Mouse (Mus musculus) gastrocnemius, postnatal 14 days (tissue): ENCODE measurements at regions not wholly inside any gene's neighbourhood (a gene's known extent, or its start where the extent isn't known, plus 50 kb on each side); places are given as distances from the start of the nearest gene placed in this dataset.
A peak's percentile ranks its signal among the peaks of the same experiment; 100 is the strongest.

Experiments used
- DNase-seq: peaks from one replicate; pipeline ENCODE4 v3.0.0; 2021; ENCODE audit warnings: mixed read lengths
- intact Hi-C: fragments of 180-260 bp; cut with DNase I; formaldehyde crosslinking; loops from one replicate; pipeline ENCODE4 v1.15.1; 2025; ENCODE audit warnings: low total_unique reads

DNA sequence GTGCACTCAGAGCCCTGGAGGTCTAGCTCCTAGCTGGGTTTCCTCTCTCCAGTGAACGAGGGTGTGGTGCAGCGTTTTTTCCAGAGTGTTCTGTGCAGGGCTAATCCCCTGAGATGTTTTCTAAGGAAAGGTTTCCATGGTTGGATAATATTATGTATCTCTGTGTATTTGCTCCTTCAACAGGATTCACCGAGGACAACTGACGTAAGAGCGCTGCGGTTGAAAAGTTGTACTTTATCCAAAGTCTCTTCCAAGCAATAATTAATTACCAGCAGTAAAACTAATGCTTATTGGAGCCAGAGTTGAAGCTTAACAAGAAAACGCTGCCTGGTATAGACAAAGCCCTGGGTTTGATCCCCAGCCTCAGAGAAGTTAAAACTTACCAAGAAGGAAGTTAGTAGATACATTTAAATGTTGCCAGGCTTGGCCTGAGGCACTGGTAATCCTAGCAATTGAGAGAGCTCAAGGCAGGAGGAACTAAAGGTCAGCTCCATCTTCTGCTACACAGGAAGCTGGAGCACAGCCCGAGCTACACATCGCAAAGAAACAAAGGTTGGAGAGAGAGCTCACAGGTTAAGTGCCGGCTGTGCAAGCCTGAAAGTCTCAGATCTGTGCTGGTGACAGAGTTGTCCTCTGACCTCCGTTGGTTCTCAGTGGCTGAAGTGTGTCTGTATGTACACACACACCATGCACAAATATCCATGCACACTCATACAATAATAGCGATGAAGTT lies 51.2 kb upstream of the Rap1b start:
- DNase-seq, result no peak
- intact Hi-C loops, result no loop called here

DNA sequence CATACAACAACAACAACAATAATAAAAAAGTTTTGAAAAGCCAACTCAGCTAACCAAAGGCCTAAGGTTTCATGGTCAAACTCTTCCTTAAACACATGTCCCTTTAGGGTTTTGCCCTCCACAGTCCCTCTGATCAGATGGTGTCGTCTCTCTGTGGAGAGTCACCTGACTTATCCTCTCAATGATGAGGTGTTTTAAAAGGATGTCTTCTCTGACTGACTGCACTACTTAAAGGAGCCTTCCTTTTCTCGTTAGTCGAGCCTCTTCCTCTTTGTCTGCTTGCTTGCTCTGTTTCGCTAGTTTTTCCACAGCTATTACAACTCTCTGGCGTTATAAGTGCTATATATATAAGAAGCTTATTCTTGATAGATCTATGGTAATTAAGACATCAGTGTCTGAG lies 51.9 kb upstream of the Rap1b start:
- intact Hi-C loops, result no loop called here
- no peak for DNase-seq

DNA sequence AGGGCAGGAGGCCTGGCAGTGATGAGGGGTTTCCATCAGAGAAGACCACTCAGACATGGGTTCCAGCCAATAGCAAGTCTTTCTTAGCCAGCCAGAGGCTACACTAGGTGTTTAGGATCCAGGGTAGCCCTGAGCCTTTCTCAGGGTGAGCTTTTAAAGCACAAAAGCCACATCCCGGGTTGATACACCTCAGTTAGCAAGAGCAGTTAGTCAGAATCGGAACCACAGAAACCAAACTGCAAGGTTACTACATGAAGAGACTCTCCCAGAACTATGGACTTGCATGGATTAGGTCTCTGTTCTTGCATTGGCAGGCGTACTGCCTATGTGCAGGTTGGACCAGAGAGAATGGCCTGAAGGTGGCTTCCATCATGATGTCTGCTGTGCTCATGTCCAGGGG lies 52.6 kb upstream of the Rap1b start:
- no peak for DNase-seq
- intact Hi-C loops, result no loop called here

GRCm38 (mm10) chr10:117899410-117899935 lies 53.6 kb upstream of the Rap1b start:
- intact Hi-C loops, result no loop called here
- no peak for DNase-seq

DNA sequence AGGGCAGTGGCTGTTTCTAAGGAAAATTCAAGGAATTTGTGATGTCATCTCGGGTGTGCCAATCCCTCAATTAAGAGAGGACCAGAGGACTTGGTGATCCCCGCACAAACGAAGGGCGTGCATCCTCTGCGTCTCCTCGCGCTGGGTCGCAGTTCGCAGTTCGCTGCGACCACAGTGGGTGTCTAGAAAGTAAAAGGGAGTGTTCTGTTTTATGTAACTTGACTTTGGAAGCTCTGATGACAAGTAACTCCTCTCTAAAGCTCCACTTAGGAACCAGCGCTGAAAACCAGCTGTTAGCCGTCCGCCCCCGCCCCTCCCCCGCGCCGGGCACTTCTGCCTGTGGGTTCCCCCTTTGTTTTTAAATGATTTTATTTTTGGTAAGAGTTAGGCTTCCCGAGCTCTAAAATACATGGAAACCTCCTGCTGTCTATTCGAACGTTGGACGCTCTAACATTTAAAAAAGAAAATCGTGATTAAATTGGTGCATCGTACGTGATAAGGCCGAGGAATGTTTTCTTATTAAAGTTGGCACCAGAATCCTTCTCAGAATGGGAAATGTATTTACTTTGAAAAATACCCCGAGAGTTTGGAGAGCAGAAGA lies 59.9 kb upstream of the Rap1b start:
- peak; percentile 52 for DNase-seq
- intact Hi-C loops, result no loop called here

DNA sequence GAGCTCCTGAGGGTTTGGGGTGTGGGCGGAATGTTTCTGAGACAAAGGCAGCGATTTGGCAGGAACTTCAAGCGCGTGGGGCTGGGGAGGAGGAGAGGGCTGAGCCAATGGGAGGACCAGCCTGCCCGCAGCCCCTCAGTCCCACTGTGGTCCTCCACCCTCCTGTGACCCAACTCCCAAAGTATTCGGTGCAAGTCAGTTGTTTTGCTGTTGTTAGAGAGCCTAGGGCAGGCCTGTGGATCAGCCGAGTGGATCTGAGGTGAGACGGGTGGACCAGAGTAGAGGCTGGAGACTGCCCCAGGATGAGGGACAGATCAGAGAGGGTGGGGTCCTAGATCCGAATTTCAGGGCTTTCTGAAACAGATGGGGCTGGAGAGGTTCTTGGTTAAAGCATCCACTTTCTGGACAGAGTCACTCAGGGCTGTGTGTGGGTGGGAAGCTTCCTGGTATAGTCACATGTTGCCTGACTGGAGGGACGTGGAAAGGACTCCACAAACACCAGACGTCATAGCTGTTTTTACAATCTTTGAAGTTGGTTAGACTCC lies 60.5 kb upstream of the Rap1b start:
- DNase-seq, result peak; percentile 80
- intact Hi-C loops, result no loop called here

DNA sequence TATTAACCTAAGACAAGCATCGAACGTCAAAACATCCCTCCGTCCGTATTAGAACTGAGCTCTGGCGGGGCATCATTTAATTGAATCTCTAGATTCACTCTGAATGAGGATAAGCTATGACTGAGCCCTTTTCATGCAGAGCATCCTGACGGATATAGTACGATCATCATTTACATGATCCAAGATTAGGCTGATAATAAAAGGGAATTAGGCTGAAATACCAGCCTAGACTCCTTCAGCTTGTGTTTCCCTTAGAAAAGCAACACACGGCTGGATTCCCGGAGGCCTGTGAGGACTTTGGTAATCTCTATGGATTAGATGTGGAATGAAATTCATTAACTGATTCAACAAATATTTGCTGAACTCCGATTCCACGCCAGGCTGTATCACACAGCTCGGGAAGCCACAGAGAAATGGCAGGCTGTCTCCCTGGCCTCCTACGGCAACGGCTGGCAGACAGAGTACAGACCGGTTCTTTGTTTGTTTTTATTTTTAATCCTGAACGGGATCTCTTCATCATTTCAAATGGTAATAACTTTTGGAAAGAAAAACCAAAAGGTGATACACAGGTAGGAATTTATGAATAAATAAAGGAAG lies 62.3 kb upstream of the Rap1b start:
- no peak for DNase-seq
- intact Hi-C loops, result no loop called here

DNA sequence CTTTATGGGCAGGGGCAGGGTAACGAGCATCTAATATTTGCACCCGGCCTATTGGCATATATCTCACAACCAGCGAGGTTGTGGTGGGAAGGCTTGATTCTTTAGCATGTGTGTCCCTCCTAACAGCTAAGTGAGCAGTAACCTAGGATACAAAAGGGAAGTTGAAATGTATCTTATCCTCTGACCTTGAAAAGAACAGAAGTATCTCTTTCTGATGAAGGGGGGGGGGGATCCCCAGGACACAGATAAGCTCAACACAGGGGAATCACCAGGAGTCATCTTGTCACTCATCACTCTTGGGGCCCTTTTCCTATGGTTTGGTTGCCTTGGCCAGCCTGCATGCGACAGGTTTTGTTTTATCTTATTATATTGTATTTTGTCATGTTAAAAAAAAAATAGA lies 63.3 kb upstream of the Rap1b start:
- no peak for DNase-seq
- intact Hi-C loops, result no loop called here

GRCm38 (mm10) chr10:117909811-117910239 lies 64.0 kb upstream of the Rap1b start:
- intact Hi-C loops, result no loop called here
- no peak for DNase-seq

DNA sequence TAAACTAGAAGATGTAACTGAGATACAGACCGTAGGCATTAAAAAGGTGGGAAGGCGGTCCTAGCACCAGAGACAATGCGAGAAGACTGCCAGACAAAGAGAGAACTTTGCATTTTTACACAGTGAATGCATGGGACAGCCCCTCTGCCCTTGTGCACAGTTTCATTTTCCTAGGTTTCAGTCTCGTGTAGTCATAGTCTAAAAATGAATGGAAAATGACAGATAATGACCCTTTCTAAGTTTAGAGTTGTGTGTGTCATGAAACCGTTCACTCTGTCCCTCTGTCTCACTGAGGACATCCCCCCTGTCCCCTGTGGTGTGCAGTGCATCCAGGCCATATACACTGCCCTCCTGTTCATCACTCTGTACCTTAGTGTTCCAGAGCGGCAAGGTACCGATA lies 64.6 kb upstream of the Rap1b start:
- intact Hi-C loops, result no loop called here
- DNase-seq, result no peak

- DNase-seq, result no peak
- intact Hi-C loops, result no loop called here
These were observed 69.3 kb upstream of the Rap1b start for GRCm38 (mm10) chr10:117915011-117915735.

DNA sequence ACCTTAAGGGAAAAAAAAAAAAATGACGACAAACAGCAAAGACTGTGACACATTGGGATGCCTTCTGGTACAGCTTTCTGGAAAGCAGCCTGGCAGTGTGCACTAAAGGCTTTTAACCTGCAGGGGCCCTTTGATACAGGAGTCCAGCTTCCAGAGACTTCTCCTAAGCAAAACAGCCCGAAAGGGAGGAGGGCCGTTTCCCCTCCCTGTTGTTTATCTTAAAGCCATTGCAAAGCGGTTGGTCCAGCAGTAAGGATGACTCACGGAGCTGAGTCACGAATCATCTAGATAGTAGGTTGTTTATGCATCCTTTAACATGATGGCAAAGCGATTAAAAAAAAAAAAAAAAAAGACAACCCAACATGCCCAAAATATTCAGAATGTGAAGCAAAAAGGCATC lies 70.4 kb upstream of the Rap1b start:
- DNase-seq, result no peak
- intact Hi-C loops, result no loop called here

- intact Hi-C loops, result no loop called here
These were observed 72.0 kb upstream of the Rap1b start for GRCm38 (mm10) chr10:117917870-117918269.

DNA sequence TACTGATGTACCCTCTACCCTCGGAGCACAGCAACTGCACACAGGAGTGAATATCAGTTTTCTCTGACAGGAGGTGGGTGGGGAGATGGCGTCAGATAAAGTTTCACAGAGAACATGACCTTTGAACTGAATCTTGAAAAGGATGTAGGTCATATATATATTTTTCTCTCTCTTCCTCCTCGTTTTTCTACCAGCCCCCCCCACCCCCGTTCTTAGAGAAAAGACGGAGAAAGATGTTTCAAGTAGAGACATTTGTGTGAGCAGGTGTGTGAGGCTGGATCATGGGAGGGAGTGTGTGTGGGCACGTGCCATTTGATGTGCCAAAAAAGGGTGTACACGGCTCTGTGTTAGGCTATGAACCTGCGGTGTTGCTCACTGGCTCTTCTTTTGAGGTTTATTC lies 72.8 kb upstream of the Rap1b start:
- DNase-seq, result no peak
- intact Hi-C loops, result no loop called here

More at GRCm38 (mm10) chr10:117917870-117918269, 72.0 kb upstream of the Rap1b start:
- DNase-seq, result no peak

DNA sequence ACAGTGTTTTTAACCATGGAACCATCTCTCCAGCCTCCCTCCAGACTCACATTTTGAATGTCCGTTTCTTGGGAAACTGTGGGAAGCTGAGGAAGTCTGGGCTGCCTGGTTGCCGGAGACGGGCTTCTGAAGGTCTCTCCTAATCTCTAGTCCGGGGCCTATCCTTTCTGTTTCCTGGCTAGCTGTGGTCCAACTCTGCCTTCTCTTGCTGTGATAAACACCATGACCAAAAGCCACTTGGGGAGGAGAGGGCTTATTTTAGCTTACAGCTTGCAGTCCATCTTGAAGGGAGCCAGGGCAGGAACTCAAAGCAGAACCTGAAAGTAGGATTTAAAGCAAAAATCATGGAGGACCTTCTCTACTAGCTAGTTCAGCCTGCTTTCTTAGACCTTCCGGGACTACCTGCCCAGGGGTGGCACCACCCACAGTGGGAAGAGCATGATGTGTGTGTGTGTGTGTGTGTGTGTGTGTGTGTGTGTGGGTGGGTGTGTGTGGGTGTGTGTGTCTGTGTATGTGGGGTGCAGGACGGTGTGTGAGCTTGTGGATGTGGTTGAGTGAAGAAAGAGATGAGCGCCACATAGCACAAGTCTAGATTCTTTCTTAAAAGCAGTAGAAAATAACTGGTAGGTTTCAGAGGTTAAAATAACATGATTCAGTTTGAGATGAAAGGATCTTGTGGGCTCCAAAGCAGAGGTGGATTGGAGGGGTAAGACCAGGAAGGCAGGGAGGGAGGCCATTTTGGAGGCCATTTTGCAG lies 73.5 kb upstream of the Rap1b start:
- intact Hi-C loops, result no loop called here
- no peak for DNase-seq

- no peak for DNase-seq
- intact Hi-C loops, result no loop called here
These were observed 79.4 kb upstream of the Rap1b start for GRCm38 (mm10) chr10:117925186-117925585.

DNA sequence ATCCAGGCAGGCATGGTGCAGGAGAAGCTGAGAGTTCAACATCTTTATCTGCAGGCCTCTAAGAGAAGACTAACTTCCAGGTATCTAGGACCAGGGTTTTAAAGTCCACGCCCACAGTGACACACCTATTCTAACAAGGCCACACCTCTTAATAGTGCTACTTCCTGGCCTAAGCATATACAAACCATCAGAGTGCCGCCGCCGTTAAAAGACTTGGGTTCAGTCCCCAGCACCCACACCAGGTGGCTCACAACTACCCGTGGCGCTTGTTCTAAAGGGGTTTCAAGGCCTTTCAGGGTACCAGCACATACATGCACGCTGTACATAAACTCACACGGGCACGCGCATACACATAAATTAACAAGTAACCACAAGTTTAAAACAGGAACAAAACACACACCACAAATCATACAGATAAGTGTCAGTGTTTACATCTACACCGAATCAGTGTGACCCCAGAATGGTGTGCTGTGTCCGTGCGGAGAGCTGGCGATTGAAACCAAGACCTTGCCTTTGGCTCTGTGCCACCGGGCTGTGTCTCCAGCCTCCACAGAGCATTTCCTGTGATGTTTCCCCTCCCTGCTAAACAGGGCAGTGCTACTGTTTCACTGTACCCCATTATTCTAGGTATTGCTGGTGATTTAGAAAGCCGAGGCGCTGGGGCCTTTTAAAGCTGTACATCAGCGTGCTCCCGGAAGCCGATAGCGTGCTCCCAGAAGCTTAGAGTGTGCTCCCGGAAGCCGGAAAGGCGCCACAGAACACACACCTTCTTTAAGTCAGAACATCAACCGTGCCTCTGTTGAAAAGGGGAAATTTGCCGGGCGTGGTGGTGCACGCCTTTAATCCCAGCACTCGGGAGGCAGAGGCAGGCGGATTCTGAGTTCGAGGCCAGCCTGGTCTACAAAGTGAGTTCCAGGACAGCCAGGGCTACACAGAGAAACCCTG lies 80.0 kb upstream of the Rap1b start:
- no peak for DNase-seq
- intact Hi-C loops, result no loop called here

DNA sequence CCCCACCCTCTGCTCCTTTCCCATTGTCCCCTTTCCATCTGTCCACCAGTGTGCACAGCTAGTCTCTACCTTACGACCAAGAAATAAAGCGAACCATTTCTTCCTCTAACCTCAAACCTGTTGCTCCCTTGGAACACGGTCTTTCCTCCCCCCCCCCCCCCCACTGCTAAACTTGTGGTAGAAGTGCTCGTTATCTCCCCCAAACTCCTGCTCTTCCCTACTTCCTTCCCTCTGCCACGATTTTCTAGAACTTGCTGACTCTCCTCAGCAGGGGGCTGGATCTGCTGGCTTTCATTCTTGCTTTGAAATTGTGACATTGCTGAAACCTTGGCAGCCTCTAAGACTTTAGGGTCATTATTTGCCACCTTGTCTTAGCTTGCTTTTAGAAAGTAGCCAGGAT lies 83.2 kb upstream of the Rap1b start:
- intact Hi-C loops, result no loop called here
- no peak for DNase-seq
